Mouse (Mus musculus) lung, adult 2 months (tissue): ENCODE measurements around the gene Olfr266. TPM values are rescaled to one million over a fixed set of nuclear protein-coding genes. Genes with fewer than 3 reads are reported as not detected.

Experiments
- DNase-seq: peaks from one replicate; pipeline ENCODE4 v3.0.0; 2022
- H3K4me1 ChIP-seq: fragments of 200-500 bp; 2 replicates; pipeline ENCODE4 v1.6.1; 2011; ENCODE audit warnings: low read length; ENCODE audit not compliant: control insufficient read depth, insufficient read depth
- H3K4me3 ChIP-seq: fragments of 200-500 bp; replicated peaks from 2 replicates; pipeline ENCODE3; 2011; ENCODE audit warnings: low read depth, mild to moderate bottlenecking, control low read depth, low read length; ENCODE audit errors: extremely low read depth
- CTCF ChIP-seq: fragments of 200-500 bp; IDR thresholded peaks from 2 replicates; pipeline ENCODE4 v1.5.1; 2011; ENCODE audit warnings: mild to moderate bottlenecking, low read length, control low read depth; ENCODE audit not compliant: insufficient read depth
- POLR2A ChIP-seq: fragments of 200-500 bp; IDR thresholded peaks from 2 replicates; pipeline ENCODE4 v1.6.1; 2011; ENCODE audit warnings: low read depth, mild to moderate bottlenecking, control low read depth, low read length, borderline replicate concordance; ENCODE audit errors: extremely low read depth
- WGBS: fragments of 180-500 bp; shearing (Covaris S2); methylation state at CpG from one replicate; pipeline ENCODE4 v1.1.7; 2018; 5-methylcytosine and 5-hydroxymethylcytosine counted together
- polyA plus RNA-seq: library from polyadenylated mRNA; depleted of rRNA; stranded (reverse); fragments of >200 nt; gene quantifications from 2 replicates; pipeline ENCODE4 v1.2.3, GENCODE M21; 2012; rRNA removed

Gene Olfr266
- polyA plus RNA-seq, 1 experiment: not detected

DNA sequence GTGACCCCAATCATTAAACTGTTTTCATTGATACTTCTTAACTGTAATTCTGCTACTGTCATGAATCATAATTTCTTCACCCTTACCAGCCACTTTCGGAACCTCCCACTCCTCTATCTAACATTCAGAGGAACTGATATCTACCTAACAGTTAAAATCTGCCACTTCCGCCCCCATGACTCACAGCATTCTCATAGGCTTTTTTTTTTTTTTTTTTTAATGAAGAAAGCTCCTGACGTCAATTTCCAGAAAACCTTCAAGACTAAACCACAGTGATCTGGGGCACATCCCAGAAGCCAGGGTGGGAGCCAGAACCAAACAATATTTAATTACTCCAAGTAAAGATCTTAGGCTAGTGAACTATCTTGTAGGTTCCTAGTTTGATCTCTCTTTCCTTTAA is 41.0 kb downstream of the Olfr266 start:
- 62% methylated on average over 3 of the region's 3 CpGs for WGBS
- H3K4me1 ChIP-seq: no peaks in the 10 kb centered on the region
- TF ChIP-seq POLR2A: no peak
- no peak overlapping the region for H3K4me3 ChIP-seq
- no peak for DNase-seq

DNA sequence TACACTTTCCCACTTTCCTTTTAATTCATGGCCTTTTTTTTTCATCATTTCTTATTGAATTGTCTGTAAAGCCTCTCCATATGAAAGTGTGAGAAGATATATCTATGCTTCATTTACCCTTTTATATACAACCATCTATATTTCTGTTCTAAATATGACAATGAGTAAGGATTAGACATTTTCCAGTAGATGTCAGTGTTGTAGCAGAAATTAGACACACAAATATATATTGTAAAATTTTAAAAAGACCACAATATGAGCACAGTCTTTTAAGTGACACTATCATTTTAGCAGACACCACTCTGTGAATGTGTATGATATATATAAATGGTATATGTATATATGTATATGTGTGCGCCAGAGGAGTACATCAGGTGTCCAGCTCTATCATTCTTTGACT is 54.3 kb downstream of the Olfr266 start:
- Histone ChIP-seq H3K4me3 (no peak overlapping the region), H3K4me1 (no peaks in the 10 kb centered on the region; the same call in 1 of the 2 replicates)
- TF ChIP-seq POLR2A (no peak), CTCF (no peak)
- DNase-seq: no peak
- WGBS: 76% methylated on average over 1 of the region's 1 CpGs

Other genes starting within 250 kb of the Olfr266 start
- 2.3 and 2.5 TPM in 2 replicates for gene Lrif1, start 141.3 kb downstream of the Olfr266 start, polyA plus RNA-seq
- 15.4 and 29.2 TPM in 2 replicates for gene Cd53, start 36.1 kb downstream of the Olfr266 start, polyA plus RNA-seq
- gene Kcna3, start 209.9 kb upstream of the Olfr266 start, polyA plus RNA-seq: 16.6 and 18.2 TPM in 2 replicates